Mouse (Mus musculus) kidney, postnatal 25 days (tissue): ENCODE data around the gene Ppm1h.

Experiments
- DNase-seq, 2 experiments: peaks; one replicate each; pipeline ENCODE4 v3.0.0; 2021; ENCODE audit warnings: mixed read lengths in 2 of 2

Ppm1h gene

GRCm38 (mm10) chr10:122770987-122771386 lies 92.4 kb downstream of the Ppm1h start:
- no peak for DNase-seq

GRCm38 (mm10) chr10:122774169-122774568 lies 95.6 kb downstream of the Ppm1h start:
- DNase-seq, result no peak

- DNase-seq, result no peak
Measured at GRCm38 (mm10) chr10:122777436-122777835, 98.9 kb downstream of the Ppm1h start.

GRCm38 (mm10) chr10:122777939-122778655 lies 99.5 kb downstream of the Ppm1h start:
- no peak for DNase-seq

GRCm38 (mm10) chr10:122779351-122779750 lies 100.8 kb downstream of the Ppm1h start:
- peak; percentile 42 to 57 for DNase-seq

- peak; percentile 93 to 95 for DNase-seq
Measured at GRCm38 (mm10) chr10:122782755-122783154, 104.2 kb downstream of the Ppm1h start.

GRCm38 (mm10) chr10:122789648-122790170 lies 111.1 kb downstream of the Ppm1h start:
- DNase-seq, result no peak

- peak in 1 of 2 experiments; percentile 9 for DNase-seq
Measured at GRCm38 (mm10) chr10:122792021-122792966, 113.7 kb downstream of the Ppm1h start.

GRCm38 (mm10) chr10:122793193-122793592 lies 114.6 kb downstream of the Ppm1h start:
- DNase-seq, result no peak

- DNase-seq, result peak; percentile 73 to 81
Measured at GRCm38 (mm10) chr10:122794187-122794850, 115.8 kb downstream of the Ppm1h start.

GRCm38 (mm10) chr10:122797955-122798354 lies 119.4 kb downstream of the Ppm1h start:
- DNase-seq, result peak in 1 of 2 experiments; percentile 58

GRCm38 (mm10) chr10:122800003-122800731 lies 121.6 kb downstream of the Ppm1h start:
- DNase-seq, result peak; percentile 18 to 50

GRCm38 (mm10) chr10:122800732-122801110 lies 122.2 kb downstream of the Ppm1h start:
- no peak for DNase-seq

- DNase-seq, result no peak
Measured at GRCm38 (mm10) chr10:122802218-122802617, 123.7 kb downstream of the Ppm1h start.

GRCm38 (mm10) chr10:122802901-122803300 lies 124.3 kb downstream of the Ppm1h start:
- no peak for DNase-seq

- DNase-seq, result peak; percentile 78 to 90
Measured at GRCm38 (mm10) chr10:122803906-122804305, 125.3 kb downstream of the Ppm1h start.

- DNase-seq, result no peak
Measured at GRCm38 (mm10) chr10:122805866-122806265, 127.3 kb downstream of the Ppm1h start.

GRCm38 (mm10) chr10:122807127-122808105 lies 128.9 kb downstream of the Ppm1h start:
- DNase-seq, result peak; percentile 75 to 85

GRCm38 (mm10) chr10:122808186-122808585 lies 129.6 kb downstream of the Ppm1h start:
- DNase-seq, result no peak

- no peak for DNase-seq
Measured at GRCm38 (mm10) chr10:122809851-122810250, 131.3 kb downstream of the Ppm1h start.

- DNase-seq, result peak; percentile 66 to 80
Measured at GRCm38 (mm10) chr10:122815094-122815493, 136.5 kb downstream of the Ppm1h start.
